Mouse (Mus musculus): ENCODE measurements around the gene Larp4b. TPM values are rescaled to one million over a fixed set of nuclear protein-coding genes. Genes with fewer than 3 reads are reported as not detected.

Gene Larp4b
- polyA plus RNA-seq, 1 experiment from 2014 or later, result 25.9 TPM

- no peak for DNase-seq (ENCODE audit: low spot score)
- WGBS, result 92% methylated on average over 3 of the region's 3 CpGs
- Histone ChIP-seq H3K9me3 (no peaks in the 10 kb centered on the region), H3K27me3 (ENCODE audit: insufficient read depth, poor library complexity, severe bottlenecking) (no peaks in the 10 kb centered on the region), H3K4me3 (no peak overlapping the region), H3K4me1 (replicated peaks) (no peaks in the 10 kb centered on the region), H3K36me3 (peaks cover 94% of the 10 kb centered on the region), H3K27ac (no peak overlapping the region)
These were observed 74.2 kb downstream of the Larp4b start for GRCm38 (mm10) chr13:9167842-9168241.

GRCm38 (mm10) chr13:9169616-9170015 is 75.9 kb downstream of the Larp4b start:
- Histone ChIP-seq H3K4me3 (no peak overlapping the region), H3K27me3 (ENCODE audit: insufficient read depth, poor library complexity, severe bottlenecking) (no peaks in the 10 kb centered on the region), H3K27ac (no peak overlapping the region), H3K9me3 (no peaks in the 10 kb centered on the region), H3K36me3 (peaks cover 97% of the 10 kb centered on the region), H3K4me1 (replicated peaks) (no peaks in the 10 kb centered on the region)
- no peak for DNase-seq (ENCODE audit: low spot score)
- WGBS, result 93% methylated on average over 6 of the region's 6 CpGs

GRCm38 (mm10) chr13:9170726-9171125 is 77.0 kb downstream of the Larp4b start:
- no peaks in the 10 kb centered on the region for H3K9me3 ChIP-seq
- WGBS, result 85% methylated on average over 16 of the region's 16 CpGs
- no peak overlapping the region for H3K27ac ChIP-seq
- H3K27me3 ChIP-seq (ENCODE audit: insufficient read depth, poor library complexity, severe bottlenecking), result no peaks in the 10 kb centered on the region
- no peak overlapping the region for H3K4me3 ChIP-seq
- no peak for DNase-seq (ENCODE audit: low spot score)
- H3K4me1 ChIP-seq (replicated peaks), result no peaks in the 10 kb centered on the region
- H3K36me3 ChIP-seq, result peaks cover 97% of the 10 kb centered on the region

- WGBS, result 90% methylated on average over 3 of the region's 3 CpGs
- H3K27ac ChIP-seq, result no peak overlapping the region
- no peaks in the 10 kb centered on the region for H3K27me3 ChIP-seq (ENCODE audit: insufficient read depth, poor library complexity, severe bottlenecking)
- H3K4me3 ChIP-seq, result no peak overlapping the region
- DNase-seq (ENCODE audit: low spot score), result no peak
- peaks cover 75% of the 10 kb centered on the region for H3K36me3 ChIP-seq
- H3K4me1 ChIP-seq (replicated peaks), result no peaks in the 10 kb centered on the region
- H3K9me3 ChIP-seq, result no peaks in the 10 kb centered on the region
These were observed 79.7 kb downstream of the Larp4b start for GRCm38 (mm10) chr13:9173414-9173813.

- no peak for DNase-seq (ENCODE audit: low spot score)
- 91% methylated on average over 5 of the region's 5 CpGs for WGBS
- no peak overlapping the region for H3K27ac ChIP-seq
- H3K4me1 ChIP-seq (replicated peaks), result no peaks in the 10 kb centered on the region
- no peaks in the 10 kb centered on the region for H3K27me3 ChIP-seq (ENCODE audit: insufficient read depth, poor library complexity, severe bottlenecking)
- peaks cover 59% of the 10 kb centered on the region for H3K36me3 ChIP-seq
- no peaks in the 10 kb centered on the region for H3K9me3 ChIP-seq
- H3K4me3 ChIP-seq, result no peak overlapping the region
These were observed 81.5 kb downstream of the Larp4b start for GRCm38 (mm10) chr13:9175171-9175570.

GRCm38 (mm10) chr13:9178270-9178669 is 84.6 kb downstream of the Larp4b start:
- 94% methylated on average over 4 of the region's 4 CpGs for WGBS
- no peaks in the 10 kb centered on the region for H3K27me3 ChIP-seq (ENCODE audit: insufficient read depth, poor library complexity, severe bottlenecking)
- no peak for DNase-seq (ENCODE audit: low spot score)
- H3K36me3 ChIP-seq, result peaks cover 28% of the 10 kb centered on the region
- no peak overlapping the region for H3K4me3 ChIP-seq
- no peak overlapping the region for H3K27ac ChIP-seq
- no peaks in the 10 kb centered on the region for H3K9me3 ChIP-seq
- H3K4me1 ChIP-seq (replicated peaks), result 0 out of 2 replicates have a peak, but pooled peaks cover 3% of the 10 kb centered on the region

- H3K4me3 ChIP-seq, result no peak overlapping the region
- 66% methylated on average over 3 of the region's 3 CpGs for WGBS
- H3K9me3 ChIP-seq, result no peaks in the 10 kb centered on the region
- H3K27ac ChIP-seq, result no peak overlapping the region
- H3K4me1 ChIP-seq (replicated peaks), result 0 out of 2 replicates have a peak, but pooled peaks cover 3% of the 10 kb centered on the region
- DNase-seq (ENCODE audit: low spot score), result no peak
- H3K36me3 ChIP-seq, result peaks cover 23% of the 10 kb centered on the region
- H3K27me3 ChIP-seq (ENCODE audit: insufficient read depth, poor library complexity, severe bottlenecking), result no peaks in the 10 kb centered on the region
These were observed 85.0 kb downstream of the Larp4b start for GRCm38 (mm10) chr13:9178718-9179117.

- Histone ChIP-seq H3K27ac (no peak overlapping the region), H3K36me3 (peaks cover 10% of the 10 kb centered on the region), H3K4me1 (replicated peaks) (0 out of 2 replicates have a peak, but pooled peaks cover 3% of the 10 kb centered on the region), H3K9me3 (no peaks in the 10 kb centered on the region), H3K4me3 (no peak overlapping the region), H3K27me3 (ENCODE audit: insufficient read depth, poor library complexity, severe bottlenecking) (no peaks in the 10 kb centered on the region)
- DNase-seq (ENCODE audit: low spot score), result no peak
- WGBS, result 57% methylated on average over 11 of the region's 11 CpGs
These were observed 86.5 kb downstream of the Larp4b start for GRCm38 (mm10) chr13:9180221-9180620.

- Histone ChIP-seq H3K27ac (no peak overlapping the region), H3K36me3 (peaks cover 1% of the 10 kb centered on the region), H3K4me1 (replicated peaks) (0 out of 2 replicates have a peak, but pooled peaks cover 3% of the 10 kb centered on the region), H3K9me3 (no peaks in the 10 kb centered on the region), H3K27me3 (ENCODE audit: insufficient read depth, poor library complexity, severe bottlenecking) (no peaks in the 10 kb centered on the region), H3K4me3 (no peak overlapping the region)
- WGBS, result 82% methylated on average over 6 of the region's 6 CpGs
- no peak for DNase-seq (ENCODE audit: low spot score)
These were observed 87.4 kb downstream of the Larp4b start for GRCm38 (mm10) chr13:9181106-9181505.

- 0 out of 2 replicates have a peak, but pooled peaks cover 3% of the 10 kb centered on the region for H3K4me1 ChIP-seq (replicated peaks)
- H3K27ac ChIP-seq, result peak overlapping the region; percentile 74
- H3K27me3 ChIP-seq (ENCODE audit: insufficient read depth, poor library complexity, severe bottlenecking), result no peaks in the 10 kb centered on the region
- no peaks in the 10 kb centered on the region for H3K36me3 ChIP-seq
- H3K4me3 ChIP-seq, result no peak overlapping the region
- no peaks in the 10 kb centered on the region for H3K9me3 ChIP-seq
- DNase-seq (ENCODE audit: low spot score), result peak; percentile 81
- 11% methylated on average over 11 of the region's 11 CpGs for WGBS
These were observed 88.1 kb downstream of the Larp4b start for GRCm38 (mm10) chr13:9181666-9182264.

- WGBS, result 86% methylated on average over 6 of the region's 6 CpGs
- no peak for DNase-seq (ENCODE audit: low spot score)
- Histone ChIP-seq H3K4me1 (replicated peaks) (peaks cover 21% of the 10 kb centered on the region), H3K4me3 (no peak overlapping the region), H3K36me3 (no peaks in the 10 kb centered on the region), H3K27me3 (ENCODE audit: insufficient read depth, poor library complexity, severe bottlenecking) (no peaks in the 10 kb centered on the region), H3K27ac (no peak overlapping the region), H3K9me3 (no peaks in the 10 kb centered on the region)
These were observed 90.6 kb downstream of the Larp4b start for GRCm38 (mm10) chr13:9184281-9184680.

- no peaks in the 10 kb centered on the region for H3K36me3 ChIP-seq
- peaks cover 21% of the 10 kb centered on the region for H3K4me1 ChIP-seq (replicated peaks)
- H3K27me3 ChIP-seq (ENCODE audit: insufficient read depth, poor library complexity, severe bottlenecking), result no peaks in the 10 kb centered on the region
- no peak overlapping the region for H3K4me3 ChIP-seq
- no peak for DNase-seq (ENCODE audit: low spot score)
- whole genome bisulfite sequencing, result 88% methylated on average over 6 of the region's 6 CpGs
- H3K27ac ChIP-seq, result no peak overlapping the region
- no peaks in the 10 kb centered on the region for H3K9me3 ChIP-seq
These were observed 91.0 kb downstream of the Larp4b start for GRCm38 (mm10) chr13:9184716-9185115.

GRCm38 (mm10) chr13:9187156-9187555 is 93.5 kb downstream of the Larp4b start:
- 73% methylated on average over 7 of the region's 7 CpGs for WGBS
- peaks cover 28% of the 10 kb centered on the region for H3K4me1 ChIP-seq (replicated peaks)
- no peaks in the 10 kb centered on the region for H3K27me3 ChIP-seq (ENCODE audit: insufficient read depth, poor library complexity, severe bottlenecking)
- H3K27ac ChIP-seq, result no peak overlapping the region
- H3K9me3 ChIP-seq, result no peaks in the 10 kb centered on the region
- no peaks in the 10 kb centered on the region for H3K36me3 ChIP-seq
- DNase-seq (ENCODE audit: low spot score), result no peak
- no peak overlapping the region for H3K4me3 ChIP-seq

Measured in hindbrain, embryonic 10.5 days (tissue).